Mouse (Mus musculus) cerebellum, adult 2 months (tissue): Measurements from ENCODE around the gene Lrrc46. TPM values are rescaled to one million over a fixed set of nuclear protein-coding genes. Genes with fewer than 3 reads are reported as not detected.

Experiments
- DNase-seq, 2 experiments: peaks; one replicate each; pipeline ENCODE4 v3.0.0; 2021
- H3K27ac ChIP-seq: fragments of 200-500 bp; 2 replicates; pipeline ENCODE4 v1.5.1; 2012; ENCODE audit warnings: low read length, control low read depth, inconsistent platforms; ENCODE audit not compliant: insufficient read depth
- H3K27me3 ChIP-seq: fragments of 200-500 bp; 2 replicates; pipeline ENCODE4 v1.6.1; 2012; ENCODE audit warnings: inconsistent platforms, mild to moderate bottlenecking, low read length, moderate library complexity; ENCODE audit not compliant: control insufficient read depth, insufficient read depth
- H3K4me1 ChIP-seq: fragments of 200-500 bp; 2 replicates; pipeline ENCODE4 v1.6.1; 2011; ENCODE audit warnings: low read length; ENCODE audit not compliant: control insufficient read depth, insufficient read depth
- H3K4me3 ChIP-seq: fragments of 200-500 bp; replicated peaks from 2 replicates; pipeline ENCODE3; 2011; ENCODE audit warnings: mild to moderate bottlenecking, low read depth, low read length, control low read depth; ENCODE audit not compliant: insufficient read depth
- CTCF ChIP-seq: fragments of 200-500 bp; IDR thresholded peaks from 2 replicates; pipeline ENCODE4 v1.5.1; 2011; ENCODE audit warnings: low read depth, mild to moderate bottlenecking, control low read depth, low read length, moderate library complexity, borderline replicate concordance; ENCODE audit not compliant: insufficient read depth
- POLR2A ChIP-seq: fragments of 200-500 bp; IDR thresholded peaks from 2 replicates; pipeline ENCODE4 v1.6.1; 2011; ENCODE audit warnings: low read length, control low read depth, borderline replicate concordance; ENCODE audit not compliant: insufficient read depth
- WGBS: fragments of 180-500 bp; shearing (Covaris S2); methylation state at CpG from one replicate; pipeline ENCODE4 v1.1.7; 2018; 5-methylcytosine and 5-hydroxymethylcytosine counted together
- polyA plus RNA-seq: library from polyadenylated mRNA; depleted of rRNA; stranded (reverse); fragments of >200 nt; gene quantifications from 2 replicates; pipeline ENCODE4 v1.2.3, GENCODE M21; 2012

Lrrc46 gene
- polyA plus RNA-seq, 1 experiment = 1.4 TPM

DNA sequence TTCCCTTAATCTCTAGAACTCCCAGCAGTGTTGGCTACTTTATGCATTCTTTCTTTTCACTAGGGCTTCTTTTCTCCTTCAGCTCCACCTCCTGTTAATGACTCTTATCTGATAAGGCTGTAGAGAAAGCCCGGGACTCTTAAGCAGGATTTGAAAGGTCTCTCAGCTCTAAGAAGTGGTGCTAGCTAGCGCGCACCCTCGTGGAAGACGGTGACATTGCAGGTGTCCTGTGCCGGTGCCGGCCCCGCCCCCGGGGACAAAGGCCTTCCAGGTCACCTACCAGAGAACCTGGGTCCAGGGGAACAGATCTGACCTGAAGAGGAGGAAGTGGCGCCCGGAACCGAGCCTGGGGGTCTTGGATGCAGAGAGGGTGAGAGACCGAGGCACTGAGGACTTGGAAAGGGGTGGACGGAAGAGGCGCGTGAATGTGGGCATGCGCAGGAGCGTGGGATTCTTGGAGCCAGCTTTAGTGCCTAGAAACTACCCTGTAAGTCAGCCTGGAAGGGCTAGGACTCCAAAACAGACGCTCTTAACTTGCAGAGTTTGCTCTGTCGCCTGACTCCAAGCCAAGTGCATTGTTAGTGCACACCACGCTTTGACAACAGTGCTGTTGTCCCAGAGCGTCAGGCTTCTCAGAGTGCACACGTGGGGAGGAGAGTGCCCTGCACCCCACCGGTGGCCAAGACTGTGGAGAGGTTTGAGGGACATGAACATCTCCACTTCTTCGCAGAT lies 11.4 kb downstream of the Lrrc46 start, which contains the start of gene Scrn2:
Scrn2 (plus strand) TSS at position 253 of the 732 bp plus-strand sequence.
- WGBS = under 1% methylated on average over 25 of the region's 25 CpGs
- TF ChIP-seq POLR2A = no peak
- TF ChIP-seq CTCF = peak; percentile 91
- Histone ChIP-seq H3K27me3 (no peaks in the 10 kb centered on the region), H3K4me3 (peak within 1 kb of the TSS; percentile 86), H3K27ac (no peak within 1 kb of the TSS), H3K4me1 (peaks cover 3% of the 10 kb centered on the region; the same call in 1 of the 2 replicates)
- DNase-seq = peak; percentile 79 to 90

DNA sequence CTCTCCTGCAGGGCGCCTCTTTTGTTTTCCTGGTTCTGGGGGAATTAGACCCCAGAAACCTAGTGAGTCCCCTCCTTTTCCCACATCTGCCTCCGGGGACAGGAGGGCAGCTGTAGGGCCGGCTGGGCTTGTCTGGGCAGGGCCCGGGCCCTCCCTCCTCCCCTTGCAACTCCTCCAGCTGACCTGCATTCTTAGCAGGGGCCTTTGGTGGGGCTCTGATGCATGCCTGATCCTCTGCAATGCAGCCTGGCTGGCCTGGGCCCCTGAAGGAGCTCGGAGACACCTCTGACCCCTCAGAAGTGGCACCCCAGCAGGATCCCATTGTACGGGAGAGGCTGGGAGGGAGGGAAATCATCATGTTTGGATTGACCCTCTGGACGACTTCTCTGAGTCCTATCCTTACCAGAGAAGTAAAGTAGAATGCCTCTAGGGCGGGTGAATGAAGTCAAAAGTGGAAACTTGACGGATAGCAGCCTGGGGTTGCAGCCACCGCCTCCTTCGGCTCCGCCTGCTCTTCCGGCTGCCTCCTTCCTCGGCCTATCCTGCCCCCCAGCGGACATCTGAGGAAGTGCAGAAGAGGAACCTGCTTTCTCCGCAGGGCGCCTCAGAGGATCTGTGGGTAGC lies 15.4 kb downstream of the Lrrc46 start:
- WGBS = 7% methylated on average over 17 of the region's 17 CpGs
- peak; percentile 92 for TF ChIP-seq CTCF
- TF ChIP-seq POLR2A = peak; percentile 23; the same call in 1 of the 2 replicates
- Histone ChIP-seq H3K27ac (no peak overlapping the region), H3K4me1 (peaks cover 3% of the 10 kb centered on the region; the same call in 1 of the 2 replicates), H3K27me3 (no peaks in the 10 kb centered on the region; the same call in 1 of the 2 replicates), H3K4me3 (peak overlapping the region; percentile 48)
- peak; percentile 82 to 88 for DNase-seq

DNA sequence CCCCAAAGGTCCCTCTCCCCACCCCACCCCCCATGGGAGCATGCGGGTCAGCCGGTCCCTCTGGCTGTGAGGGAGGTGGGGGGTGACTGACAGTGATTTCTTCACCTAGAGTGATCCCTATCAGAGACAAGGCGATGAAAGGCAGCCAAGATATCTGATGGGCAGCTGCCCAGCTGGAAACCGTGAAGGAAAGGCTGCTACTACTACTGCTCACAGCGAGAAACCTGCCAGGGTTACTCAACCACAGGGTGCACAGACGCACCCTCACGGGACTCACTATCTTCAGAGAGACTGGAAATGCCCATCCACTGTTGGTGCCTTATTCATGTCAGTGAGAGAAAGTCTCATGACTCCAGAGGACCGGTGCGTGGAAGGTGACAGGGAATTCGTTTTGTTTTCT lies 16.2 kb downstream of the Lrrc46 start:
- Histone ChIP-seq H3K27ac (no peak overlapping the region), H3K4me3 (no peak overlapping the region), H3K4me1 (no peaks in the 10 kb centered on the region), H3K27me3 (no peaks in the 10 kb centered on the region; the same call in 1 of the 2 replicates)
- TF ChIP-seq CTCF (no peak), POLR2A (no peak)
- WGBS = 74% methylated on average over 10 of the region's 10 CpGs
- DNase-seq = no peak

DNA sequence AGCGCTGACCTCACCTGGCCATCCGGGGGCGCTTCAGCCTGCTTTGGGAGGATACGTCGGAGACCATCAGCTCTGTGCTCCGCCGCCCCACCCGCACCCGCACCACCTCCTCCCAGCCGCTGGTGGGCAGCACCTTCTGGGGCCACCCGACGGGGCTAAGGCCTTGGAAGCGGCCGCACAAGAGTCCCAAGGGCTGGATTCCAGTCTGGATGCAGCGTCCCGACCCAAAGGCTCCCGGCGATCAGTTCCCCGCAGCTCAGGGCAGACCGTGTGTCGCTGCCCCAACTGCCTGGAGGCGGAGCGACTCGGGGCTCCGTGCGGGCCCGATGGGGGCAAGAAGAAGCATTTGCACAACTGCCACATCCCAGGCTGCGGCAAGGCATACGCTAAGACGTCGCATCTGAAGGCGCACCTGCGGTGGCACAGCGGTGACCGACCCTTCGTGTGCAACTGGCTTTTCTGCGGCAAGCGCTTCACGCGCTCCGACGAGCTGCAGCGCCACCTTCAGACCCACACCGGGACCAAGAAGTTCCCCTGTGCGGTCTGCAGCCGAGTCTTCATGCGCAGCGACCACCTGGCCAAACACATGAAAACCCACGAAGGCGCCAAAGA lies 19.2 kb downstream of the Lrrc46 start:
- H3K4me3 ChIP-seq = peak overlapping the region; percentile 62
- H3K4me1 ChIP-seq = no peaks in the 10 kb centered on the region
- H3K27me3 ChIP-seq = peaks cover 6% of the 10 kb centered on the region; the same call in 1 of the 2 replicates
- under 1% methylated on average over 50 of the region's 50 CpGs for WGBS
- H3K27ac ChIP-seq = no peak overlapping the region
- TF ChIP-seq CTCF (peak; percentile 66), POLR2A (no peak)
- peak; percentile 70 to 77 for DNase-seq

DNA sequence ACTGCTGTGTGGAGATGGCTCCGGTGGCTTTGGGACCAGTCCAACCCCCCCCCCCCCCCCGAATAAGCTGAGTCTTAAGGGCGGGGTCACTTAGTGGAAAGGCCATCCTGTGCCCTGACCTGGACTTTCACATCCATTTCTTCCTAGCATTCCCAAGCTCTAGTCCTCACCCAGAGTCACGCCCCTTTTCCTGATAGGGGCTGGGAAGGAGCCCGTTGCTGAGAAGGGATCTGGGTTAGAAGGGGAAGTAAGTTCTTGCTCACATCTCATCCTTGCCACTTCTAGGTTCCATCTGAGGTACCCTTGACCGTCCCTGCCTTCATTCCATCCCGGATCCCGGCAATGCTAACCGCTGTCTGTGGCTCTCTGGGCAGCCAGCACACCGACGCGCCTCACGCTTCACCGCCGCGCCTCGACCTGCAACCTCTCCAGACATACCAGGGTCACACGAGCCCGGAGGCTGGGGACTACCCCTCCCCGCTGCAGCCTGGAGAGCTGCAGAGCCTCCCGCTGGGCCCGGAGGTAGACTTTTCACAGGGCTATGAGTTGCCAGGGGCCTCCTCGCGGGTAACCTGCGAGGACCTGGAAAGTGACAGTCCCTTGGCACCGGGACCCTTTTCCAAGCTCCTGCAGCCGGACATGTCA lies 20.0 kb downstream of the Lrrc46 start:
- Histone ChIP-seq H3K27me3 (peaks cover 8% of the 10 kb centered on the region; the same call in 1 of the 2 replicates), H3K27ac (no peak overlapping the region), H3K4me1 (no peaks in the 10 kb centered on the region), H3K4me3 (no peak overlapping the region)
- WGBS = 1% methylated on average over 27 of the region's 27 CpGs
- TF ChIP-seq CTCF (no peak), POLR2A (no peak)
- DNase-seq = no peak

DNA sequence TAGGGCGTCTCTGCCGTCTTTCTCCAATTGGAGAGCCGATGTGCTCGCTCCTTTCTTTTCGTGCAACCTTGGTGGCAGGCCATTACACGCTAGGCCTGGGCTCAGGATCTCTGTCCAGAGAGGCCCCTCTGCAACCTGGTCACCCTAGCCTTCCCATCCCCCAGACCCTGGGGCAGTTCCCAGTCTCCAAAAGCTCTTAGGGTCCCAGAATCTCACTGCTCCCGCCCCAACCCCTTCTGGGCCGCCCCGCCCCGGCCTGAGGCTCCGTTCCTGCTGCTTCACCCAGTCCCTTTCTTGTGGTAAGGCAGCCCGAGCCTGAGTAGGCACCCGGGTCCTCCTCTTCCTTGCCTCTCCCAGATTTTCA lies 21.9 kb downstream of the Lrrc46 start:
- TF ChIP-seq POLR2A (no peak), CTCF (no peak)
- no peak for DNase-seq
- Histone ChIP-seq H3K27ac (no peak overlapping the region), H3K4me3 (no peak overlapping the region), H3K4me1 (no peaks in the 10 kb centered on the region), H3K27me3 (peaks cover 11% of the 10 kb centered on the region; the same call in 1 of the 2 replicates)
- 11% methylated on average over 13 of the region's 13 CpGs for WGBS

DNA sequence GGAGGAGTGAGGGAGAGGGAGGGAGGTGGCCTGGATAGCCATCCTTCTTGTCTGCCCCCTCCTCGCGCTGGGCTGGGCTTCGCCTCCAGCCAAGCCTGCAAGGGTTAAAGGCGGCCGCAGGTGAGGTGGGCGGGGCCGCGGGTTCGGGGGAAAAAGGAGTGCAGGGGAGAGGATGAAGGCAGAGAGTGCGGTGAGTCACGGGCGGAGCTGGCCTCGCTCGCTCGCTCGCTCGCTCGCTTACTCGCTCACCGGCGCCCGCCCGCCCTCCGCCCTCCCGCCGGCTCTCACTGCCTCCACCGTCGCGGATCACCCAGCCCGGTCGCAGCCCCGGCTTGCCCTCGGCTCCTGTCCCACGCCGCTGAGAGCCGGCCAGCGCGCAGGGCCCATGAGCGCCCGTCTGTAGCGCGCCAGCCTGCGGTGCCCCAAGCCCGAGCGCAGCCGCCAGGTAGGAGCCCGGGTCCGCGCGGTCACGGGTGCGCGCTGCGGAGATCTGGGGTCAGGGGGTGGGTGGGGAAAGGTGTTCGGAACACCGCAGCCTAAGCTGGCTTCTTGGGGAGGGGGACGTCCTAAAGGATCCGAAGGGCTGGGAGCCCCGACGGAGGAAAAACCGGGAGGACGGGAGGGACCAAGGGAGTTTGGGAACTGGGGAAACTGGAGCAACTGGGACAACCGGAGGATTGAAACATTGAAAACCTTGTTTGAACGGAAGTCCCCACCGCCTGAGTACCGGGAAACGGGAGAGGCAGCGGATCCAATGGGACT lies 22.4 kb downstream of the Lrrc46 start:
- DNase-seq = no peak

More for the DNA sequence above, 22.4 kb downstream of the Lrrc46 start:
- TF ChIP-seq POLR2A (no peak), CTCF (no peak)
- Histone ChIP-seq H3K27ac (no peak overlapping the region), H3K4me1 (no peaks in the 10 kb centered on the region), H3K4me3 (no peak overlapping the region), H3K27me3 (peaks cover 11% of the 10 kb centered on the region; the same call in 1 of the 2 replicates)
- WGBS = 2% methylated on average over 66 of the region's 68 CpGs
